Mouse (Mus musculus) testis, adult 2 months (tissue): ENCODE results near the gene Muc13.

Source experiments
- CTCF ChIP-seq: fragments of 200-500 bp; IDR thresholded peaks from 2 replicates; pipeline ENCODE4 v1.5.1; 2012; ENCODE audit warnings: low read depth, mild to moderate bottlenecking, inconsistent platforms, low read length, moderate library complexity; ENCODE audit not compliant: control insufficient read depth, insufficient read depth, insufficient replicate concordance
- POLR2A ChIP-seq: fragments of 200-500 bp; IDR thresholded peaks from 2 replicates; pipeline ENCODE4 v1.6.1; 2012; ENCODE audit warnings: low read depth, mild to moderate bottlenecking, inconsistent platforms, low read length, moderate library complexity; ENCODE audit not compliant: control insufficient read depth

GRCm38 (mm10) chr16:33760996-33761395 is 32.8 kb upstream of the Muc13 start:
- TF ChIP-seq CTCF (no peak), POLR2A (no peak)
